Mouse (Mus musculus) c-Kit-negative CD71-positive TER-119-positive erythroid progenitor cells, embryonic 14.5 days (primary cell): Measurements from ENCODE around the gene Olfr470.
"Not testable (repeated sequence)": the region's sequence is repeated elsewhere in the genome, so short reads cannot be mapped to it uniquely, and the experiment has no call there.

Experiments
- DNase-seq: peaks from one replicate; pipeline ENCODE4 v3.0.0-alpha.2; 2013; ENCODE audit warnings: low read depth, low spot score

The Olfr470 gene

GRCm38 (mm10) chr7:107847390-107847789 lies at the start of gene Olfr470:
Gene Olfr470, minus strand, starts transcription at chr7:107847490.
- not testable (repeated sequence) for DNase-seq

- DNase-seq, result no peak
These were observed 5.6 kb downstream of the Olfr470 start for GRCm38 (mm10) chr7:107841719-107842118.

DNA sequence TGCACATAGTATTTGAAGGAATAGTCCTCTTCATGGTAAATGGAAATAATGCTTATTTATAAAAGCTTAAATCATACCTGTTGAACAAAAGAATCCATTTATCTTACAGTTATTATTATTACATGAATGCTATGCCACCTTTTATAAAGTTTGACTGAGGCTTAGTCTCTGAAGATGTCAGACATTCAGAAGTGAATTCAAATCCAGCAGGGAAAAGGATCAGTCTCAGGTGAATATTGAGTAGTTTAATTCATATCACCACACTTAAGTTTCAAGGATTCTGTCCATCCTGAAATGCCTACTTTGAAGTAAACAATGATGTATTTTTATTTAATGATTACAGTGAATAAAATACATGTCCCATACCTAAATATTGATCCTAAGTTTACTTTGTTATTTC lies 21.8 kb downstream of the Olfr470 start, which contains the start of gene Olfr469:
Olfr469 (minus strand) TSS at position 101 of the 400 bp plus-strand sequence.
- not testable (repeated sequence) for DNase-seq

DNA sequence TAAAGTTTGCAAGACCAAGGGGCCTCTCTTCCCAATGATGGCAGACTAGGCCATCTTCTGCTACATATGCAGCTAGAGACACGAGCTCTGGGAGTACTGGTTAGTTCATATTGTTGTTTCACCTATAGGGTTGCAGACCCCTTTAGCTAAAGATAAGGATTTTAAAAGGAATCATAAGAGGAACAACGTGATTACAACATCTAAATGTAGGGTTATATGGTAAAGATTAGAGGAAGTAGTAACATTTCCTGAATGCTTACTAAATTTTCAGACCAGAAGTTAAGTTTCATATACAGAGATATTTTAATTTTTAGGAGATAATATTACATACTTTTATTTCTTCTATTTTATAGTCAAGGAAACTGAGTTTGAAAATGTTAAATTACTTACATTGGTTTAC lies 23.4 kb downstream of the Olfr470 start:
- DNase-seq, result not testable (repeated sequence)

DNA sequence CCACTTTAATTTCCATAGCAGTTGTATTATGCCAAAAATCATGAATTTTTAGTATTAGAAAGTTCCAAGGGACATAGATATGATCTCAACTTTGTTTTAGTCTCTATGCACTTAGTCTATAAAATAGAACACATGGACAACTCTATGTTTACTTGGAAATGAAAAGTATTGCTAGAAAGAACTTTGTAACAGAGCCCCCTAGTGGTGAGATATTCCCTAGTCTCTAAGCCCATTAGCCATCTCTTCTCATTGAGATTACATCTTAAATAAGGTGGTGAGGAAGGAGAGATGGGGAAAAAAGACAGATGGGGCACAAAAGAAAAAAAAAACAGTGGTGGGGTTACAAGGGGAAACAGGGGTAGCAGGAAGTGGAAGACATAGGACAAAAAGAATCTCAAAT lies 27.8 kb downstream of the Olfr470 start:
- no peak for DNase-seq

- no peak for DNase-seq
These were observed 35.3 kb downstream of the Olfr470 start, which contains the start of gene Olfr467 for GRCm38 (mm10) chr7:107811963-107812362. Gene Olfr467, plus strand, starts transcription at chr7:107812263.

DNA sequence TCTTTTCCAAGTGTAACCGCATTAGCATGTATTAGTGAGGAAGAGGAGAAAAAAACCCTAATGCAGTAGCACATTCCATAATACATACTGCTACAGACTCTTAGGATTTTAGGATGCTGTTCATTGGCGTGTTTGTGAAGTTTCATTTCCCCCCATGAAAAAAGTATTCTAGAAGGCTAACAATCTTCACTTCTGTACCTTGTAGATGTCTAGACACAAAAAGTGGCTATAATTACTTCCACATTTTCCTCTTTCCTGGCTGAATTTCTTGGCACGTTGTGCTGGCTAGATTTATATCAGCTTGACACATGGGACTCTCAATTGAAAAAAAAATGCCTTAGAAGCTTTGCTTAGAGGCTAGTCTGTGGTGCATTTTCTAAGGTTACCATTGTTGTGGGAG lies 45.2 kb downstream of the Olfr470 start:
- DNase-seq, result no peak

DNA sequence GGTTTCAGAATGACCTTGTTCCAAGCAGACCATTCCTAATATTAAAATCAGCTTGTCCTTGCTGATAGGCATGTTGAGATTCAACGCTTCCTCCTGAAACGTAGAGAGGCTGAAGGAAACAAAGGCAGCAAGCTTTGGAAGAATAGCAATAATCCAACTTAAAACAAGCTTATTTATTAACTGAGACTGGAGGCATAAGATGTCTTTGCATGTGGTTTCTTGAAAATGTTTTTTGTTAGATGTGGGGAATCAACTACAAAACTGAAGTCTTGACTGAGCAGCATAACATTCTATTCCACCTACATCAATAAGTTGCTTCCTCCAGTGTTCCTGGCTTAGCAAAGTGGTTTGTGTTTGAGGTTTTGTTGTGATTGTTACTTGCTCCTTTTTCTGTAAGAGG lies 46.2 kb downstream of the Olfr470 start, which contains the start of gene Ovch2:
Ovch2 (minus strand) TSS at position 101 of the 400 bp plus-strand sequence.
- DNase-seq, result no peak

- no peak for DNase-seq
These were observed 50.8 kb downstream of the Olfr470 start for GRCm38 (mm10) chr7:107796500-107796899.
